Mouse (Mus musculus) myocyte (in vitro differentiated cells): ENCODE data around the gene Ddi2. TPM values are rescaled to one million over a fixed set of nuclear protein-coding genes. Genes with fewer than 3 reads are reported as not detected.

ENCODE experiments used
- H3K27me3 ChIP-seq: one replicate; pipeline ENCODE4 v1.6.1; 2011; ENCODE audit not compliant: control insufficient read depth, insufficient read depth, insufficient read length
- H3K36me3 ChIP-seq: one replicate; pipeline ENCODE4 v1.6.1; 2011; ENCODE audit not compliant: control insufficient read depth, insufficient read depth
- H3K4me2 ChIP-seq: one replicate; pipeline ENCODE4 v1.6.1; 2011; ENCODE audit warnings: low read depth, control low read depth
- H3K4me3 ChIP-seq: one replicate; pipeline ENCODE4 v1.5.1; 2011; ENCODE audit warnings: mild to moderate bottlenecking, control low read depth, moderate library complexity
- H3K79me2 ChIP-seq: one replicate; pipeline ENCODE4 v1.6.1; 2011; ENCODE audit not compliant: control insufficient read depth, insufficient read depth
- H3ac ChIP-seq: one replicate; pipeline ENCODE4 v1.6.1; 2011; ENCODE audit not compliant: control insufficient read depth, insufficient read length
- CEBPB ChIP-seq: IDR thresholded peaks from 2 replicates; pipeline ENCODE4 v1.6.1; 2011; ENCODE audit warnings: mild to moderate bottlenecking, moderate library complexity; ENCODE audit not compliant: poor library complexity, insufficient read depth, severe bottlenecking
- E2F4 ChIP-seq: IDR thresholded peaks from one replicate; pipeline ENCODE4 v1.6.1; 2011; ENCODE audit warnings: mild to moderate bottlenecking, control low read depth, moderate library complexity; ENCODE audit not compliant: insufficient read depth
- MAX ChIP-seq: IDR thresholded peaks from one replicate; pipeline ENCODE4 v1.6.1; 2011; ENCODE audit warnings: low read depth, mild to moderate bottlenecking, control low read depth
- MYOD1 ChIP-seq, 3 experiments: IDR thresholded peaks; one replicate each; pipeline ENCODE4 v1.6.1; 2011; ENCODE audit warnings: control low read depth in 2 of 3, low read depth in 2 of 3, mild to moderate bottlenecking in 2 of 3, moderate library complexity in 1 of 3; ENCODE audit not compliant: insufficient read length in 2 of 3, control insufficient read depth in 1 of 3
- MYOG ChIP-seq, 3 experiments: IDR thresholded peaks; one replicate each; pipeline ENCODE4 v1.6.1; 2011; ENCODE audit warnings: control low read depth in 2 of 3, low read depth in 2 of 3, mild to moderate bottlenecking in 2 of 3; ENCODE audit not compliant: insufficient read length in 2 of 3, control insufficient read depth in 1 of 3, insufficient read depth in 1 of 3
- POLR2A ChIP-seq: IDR thresholded peaks from one replicate; pipeline ENCODE4 v1.6.1; 2011; ENCODE audit warnings: low read depth, mild to moderate bottlenecking, control low read depth, moderate library complexity; ENCODE audit not compliant: insufficient read length
- POLR2AphosphoS2 ChIP-seq: IDR thresholded peaks from one replicate; pipeline ENCODE4 v1.6.1; 2011; ENCODE audit warnings: low read depth, control low read depth; ENCODE audit not compliant: insufficient read length
- REST ChIP-seq: IDR thresholded peaks from one replicate; pipeline ENCODE4 v1.6.1; 2011; ENCODE audit warnings: mild to moderate bottlenecking, control low read depth, moderate library complexity; ENCODE audit not compliant: insufficient read depth, insufficient read length
- SRF ChIP-seq: IDR thresholded peaks from one replicate; pipeline ENCODE4 v1.6.1; 2011; ENCODE audit warnings: low read depth; ENCODE audit not compliant: control insufficient read depth, insufficient read length
- TCF12 ChIP-seq: IDR thresholded peaks from one replicate; pipeline ENCODE4 v1.6.1; 2011; ENCODE audit warnings: mild to moderate bottlenecking, control low read depth; ENCODE audit not compliant: poor library complexity, insufficient read depth, severe bottlenecking
- TCF3 ChIP-seq: IDR thresholded peaks from one replicate; pipeline ENCODE4 v1.6.1; 2011; ENCODE audit warnings: low read depth, control low read depth; ENCODE audit not compliant: insufficient read length
- USF1 ChIP-seq: IDR thresholded peaks from one replicate; pipeline ENCODE4 v1.6.1; 2011; ENCODE audit warnings: low read depth, mild to moderate bottlenecking, control low read depth, moderate library complexity
- polyA plus RNA-seq: library from polyadenylated mRNA; unstranded; fragments of >200 nt; fragmentation: generic; extraction: Trizol; gene quantifications from one replicate; pipeline ENCODE4 v1.2.1, GENCODE M21; 2012; ENCODE audit warnings: missing spikeins

Gene Ddi2
- polyA plus RNA-seq, 1 experiment = 10.6 TPM

GRCm38 (mm10) chr4:141680892-141681291 is 42.3 kb downstream of the Ddi2 start:
- Histone ChIP-seq H3K27me3 (no peaks in the 10 kb centered on the region), H3ac (no peak overlapping the region), H3K36me3 (peaks cover 24% of the 10 kb centered on the region), H3K79me2 (no peaks in the 10 kb centered on the region), H3K4me2 (no peak overlapping the region), H3K4me3 (no peak overlapping the region)
- TF ChIP-seq REST (no peak), TCF3 (no peak), USF1 (no peak), SRF (no peak), E2F4 (no peak), CEBPB (no peak), MAX (no peak), POLR2AphosphoS2 (no peak), TCF12 (no peak), MYOG (IDR thresholded peaks at IDR 0.05; ENCODE audit: control insufficient read depth in 1 of 3, insufficient read depth in 1 of 3, insufficient read length in 2 of 3, low read depth in 2 of 3) (no peak), MYOD1 (IDR thresholded peaks at IDR 0.05; ENCODE audit: control insufficient read depth in 1 of 3, insufficient read length in 2 of 3, low read depth in 2 of 3) (no peak), POLR2A (no peak)

DNA sequence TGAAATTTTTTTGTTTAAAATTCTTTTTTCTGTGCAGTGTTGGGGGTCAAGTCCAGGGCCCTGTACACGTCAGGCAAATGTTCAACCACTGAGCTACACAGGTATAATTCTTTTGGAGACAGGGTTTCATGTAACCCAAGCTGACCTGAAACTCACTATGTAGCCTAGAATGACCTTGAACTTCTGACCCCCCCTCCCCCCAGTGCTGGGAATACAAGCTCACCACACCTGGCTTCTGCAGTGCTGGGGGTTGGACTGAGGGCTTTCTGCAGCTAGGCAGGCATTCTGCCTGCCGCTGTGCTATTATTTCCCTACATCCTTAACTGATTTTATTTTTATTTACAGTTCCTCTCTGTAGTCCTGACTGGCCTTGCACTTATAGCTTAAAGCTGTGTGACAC is 44.2 kb downstream of the Ddi2 start:
- Histone ChIP-seq H3K36me3 (peaks cover 10% of the 10 kb centered on the region), H3ac (no peak overlapping the region), H3K4me2 (no peak overlapping the region), H3K27me3 (no peaks in the 10 kb centered on the region), H3K4me3 (no peak overlapping the region), H3K79me2 (no peaks in the 10 kb centered on the region)
- no peak for TF ChIP-seq POLR2A
- no peak for TF ChIP-seq E2F4
- TF ChIP-seq REST = no peak
- TF ChIP-seq POLR2AphosphoS2 = no peak
- no peak for TF ChIP-seq CEBPB
- no peak for TF ChIP-seq TCF12
- no peak for TF ChIP-seq MYOG (IDR thresholded peaks at IDR 0.05; ENCODE audit: control insufficient read depth in 1 of 3, insufficient read depth in 1 of 3, insufficient read length in 2 of 3, low read depth in 2 of 3)

DNA sequence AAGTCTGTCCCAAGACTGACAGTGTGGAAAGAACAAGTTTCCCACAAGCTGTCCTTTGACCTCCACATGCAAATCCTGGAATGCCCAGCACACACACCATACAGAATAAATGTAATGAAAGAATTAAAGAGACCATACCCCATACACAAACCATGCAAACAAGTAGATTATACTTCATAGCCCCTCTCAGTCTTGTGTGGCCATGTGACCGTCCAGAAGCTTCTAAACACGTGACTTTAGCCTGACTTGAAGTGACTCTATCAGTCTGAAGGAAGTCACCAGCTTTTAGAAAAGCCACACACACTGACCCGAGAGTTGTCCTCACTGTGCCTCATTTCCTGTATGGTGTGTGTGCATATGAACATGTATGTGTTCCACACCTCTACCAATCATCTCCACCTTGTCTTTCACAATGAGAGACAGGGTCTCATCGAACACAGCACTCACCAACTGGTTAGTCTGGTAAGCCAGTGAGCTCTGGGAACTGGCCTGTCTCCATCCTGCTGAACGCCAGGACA is 46.7 kb downstream of the Ddi2 start:
- no peak overlapping the region for H3K4me2 ChIP-seq
- no peak overlapping the region for H3K4me3 ChIP-seq
- TF ChIP-seq POLR2AphosphoS2 (peak; percentile 53), CEBPB (no peak)
- H3K36me3 ChIP-seq = no peaks in the 10 kb centered on the region
- H3ac ChIP-seq = no peak overlapping the region
- H3K79me2 ChIP-seq = no peaks in the 10 kb centered on the region
- H3K27me3 ChIP-seq = no peaks in the 10 kb centered on the region

GRCm38 (mm10) chr4:141672325-141672724 is 50.9 kb downstream of the Ddi2 start:
- Histone ChIP-seq H3K36me3 (no peaks in the 10 kb centered on the region), H3K27me3 (no peaks in the 10 kb centered on the region), H3K4me3 (no peak overlapping the region), H3ac (no peak overlapping the region), H3K79me2 (no peaks in the 10 kb centered on the region), H3K4me2 (no peak overlapping the region)
- TF ChIP-seq SRF (no peak), TCF3 (no peak), USF1 (no peak), TCF12 (no peak), POLR2A (no peak), E2F4 (no peak), POLR2AphosphoS2 (no peak), MYOG (IDR thresholded peaks at IDR 0.05; ENCODE audit: control insufficient read depth in 1 of 3, insufficient read depth in 1 of 3, insufficient read length in 2 of 3, low read depth in 2 of 3) (no peak), CEBPB (no peak), MYOD1 (IDR thresholded peaks at IDR 0.05; ENCODE audit: control insufficient read depth in 1 of 3, insufficient read length in 2 of 3, low read depth in 2 of 3) (no peak), REST (no peak), MAX (no peak)

GRCm38 (mm10) chr4:141671389-141671788 is 51.8 kb downstream of the Ddi2 start:
- Histone ChIP-seq H3ac (no peak overlapping the region), H3K27me3 (no peaks in the 10 kb centered on the region), H3K4me3 (no peak overlapping the region), H3K36me3 (no peaks in the 10 kb centered on the region), H3K4me2 (no peak overlapping the region), H3K79me2 (no peaks in the 10 kb centered on the region)
- TF ChIP-seq USF1 (no peak), REST (no peak), POLR2A (no peak), MAX (no peak), CEBPB (no peak), SRF (no peak), E2F4 (no peak), TCF12 (no peak), TCF3 (no peak), MYOD1 (IDR thresholded peaks at IDR 0.05; ENCODE audit: control insufficient read depth in 1 of 3, insufficient read length in 2 of 3, low read depth in 2 of 3) (no peak), MYOG (IDR thresholded peaks at IDR 0.05; ENCODE audit: control insufficient read depth in 1 of 3, insufficient read depth in 1 of 3, insufficient read length in 2 of 3, low read depth in 2 of 3) (no peak), POLR2AphosphoS2 (no peak)
